Mouse (Mus musculus) forebrain, embryonic 16.5 days (tissue): ENCODE measurements around the gene Ccdc167. TPM values are rescaled to one million over a fixed set of nuclear protein-coding genes. Genes with fewer than 3 reads are reported as not detected.

Source experiments
- ATAC-seq: fragments of 200-750 bp; cut with Nextera tagmentation; 2 replicates; pipeline ENCODE4 v1.8.0; 2017; ENCODE audit warnings: mild to moderate bottlenecking, moderate library complexity
- H3K27ac ChIP-seq: fragments of 300-500 bp; sonication (generic); 2 replicates; pipeline ENCODE4 v1.5.1; 2014; ENCODE audit warnings: low read length, control low read depth
- H3K27me3 ChIP-seq: fragments of 300-500 bp; sonication (generic); replicated peaks from 2 replicates; pipeline ENCODE4 v1.6.1; 2014; ENCODE audit warnings: low read length; ENCODE audit not compliant: control insufficient read depth, insufficient read depth
- H3K36me3 ChIP-seq: fragments of 300-500 bp; sonication (generic); 2 replicates; pipeline ENCODE4 v1.6.1; 2014; ENCODE audit not compliant: control insufficient read depth, insufficient read depth
- H3K4me1 ChIP-seq: fragments of 300-500 bp; sonication (generic); replicated peaks from 2 replicates; pipeline ENCODE4 v1.6.1; 2014; ENCODE audit warnings: low read length; ENCODE audit not compliant: control insufficient read depth, insufficient read depth
- H3K4me2 ChIP-seq: fragments of 300-500 bp; sonication (generic); 2 replicates; pipeline ENCODE4 v1.6.1; 2014; ENCODE audit warnings: mild to moderate bottlenecking, low read length, control low read depth
- H3K4me3 ChIP-seq: fragments of 300-500 bp; sonication (generic); replicated peaks from 2 replicates; pipeline ENCODE4 v1.5.1; 2014; ENCODE audit warnings: mild to moderate bottlenecking, low read length, control low read depth
- H3K9ac ChIP-seq: fragments of 300-500 bp; sonication (generic); replicated peaks from 2 replicates; pipeline ENCODE4 v1.6.1; 2014; ENCODE audit warnings: low read depth, low read length, control low read depth
- H3K9me3 ChIP-seq: fragments of 300-500 bp; sonication (generic); 2 replicates; pipeline ENCODE4 v1.6.1; 2016; ENCODE audit warnings: low read length; ENCODE audit not compliant: control insufficient read depth
- WGBS: fragments of 180-500 bp; shearing (Covaris S2); extraction: QIAGEN DNeasy Blood & Tissue Kit; methylation state at CpG from one replicate; pipeline ENCODE4 v1.1.7; 2014; 5-methylcytosine and 5-hydroxymethylcytosine counted together
- polyA plus RNA-seq: library from polyadenylated mRNA; unstranded; fragments of >200 nt; fragmentation: Nextera tagmentation; extraction: Ambion mirVana; gene quantifications from 2 replicates; pipeline ENCODE4 v1.2.1, GENCODE M21; 2015

The Ccdc167 gene
- polyA plus RNA-seq, 1 experiment from 2014 or later, result 11.6 TPM

DNA sequence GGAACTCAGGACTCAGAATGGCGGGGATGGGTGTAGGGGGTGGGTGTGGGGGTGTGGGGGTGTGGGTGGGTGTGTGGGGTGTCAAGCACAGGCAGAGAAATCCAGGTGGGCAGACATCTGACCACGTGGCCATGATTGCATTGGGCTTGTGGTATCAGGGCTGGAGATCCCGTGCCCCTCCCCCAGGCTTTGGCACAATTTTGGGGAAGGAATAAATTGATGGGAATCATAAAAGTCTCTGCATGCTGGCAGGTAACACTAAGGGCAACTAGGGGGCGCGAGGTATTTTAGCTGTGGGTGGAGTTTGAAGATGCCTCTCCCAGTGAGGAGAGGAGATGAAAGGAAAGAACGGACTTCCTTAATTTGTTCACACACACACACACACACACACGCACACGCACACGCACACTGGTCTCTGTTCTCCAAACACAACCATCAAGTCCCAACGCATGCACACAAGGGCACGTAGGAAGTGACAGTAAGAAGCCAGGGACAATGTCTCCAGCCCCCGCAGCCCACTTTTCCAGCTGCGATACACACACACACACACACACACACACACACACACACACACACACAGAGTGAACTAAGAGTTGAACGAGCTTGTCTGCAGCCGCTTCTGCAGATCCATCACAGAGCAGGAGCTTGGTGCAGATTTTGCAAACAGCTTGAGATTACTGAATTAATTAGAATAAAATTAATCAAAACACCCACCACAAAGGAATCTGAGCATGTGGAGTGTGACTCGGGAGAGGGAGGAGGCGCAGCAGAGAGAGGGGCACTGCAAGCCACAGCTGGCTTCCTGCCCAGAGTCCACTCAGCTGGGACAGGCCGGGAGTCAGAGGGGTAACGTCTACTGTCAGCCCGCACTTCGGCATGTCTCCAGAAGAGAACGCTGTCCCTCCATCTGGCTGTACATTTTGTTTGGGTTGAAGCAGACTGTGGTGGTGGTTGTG is 21.3 kb upstream of the Ccdc167 start:
- WGBS, result 21% methylated on average over 22 of the region's 22 CpGs
- Histone ChIP-seq H3K9ac (no peak overlapping the region), H3K9me3 (no peaks in the 10 kb centered on the region), H3K4me1 (peaks cover 27% of the 10 kb centered on the region), H3K4me3 (no peak overlapping the region), H3K4me2 (peak overlapping the region; percentile 27), H3K36me3 (no peaks in the 10 kb centered on the region), H3K27me3 (no peaks in the 10 kb centered on the region), H3K27ac (peak overlapping the region; percentile 76)
- ATAC-seq, result peak; percentile 86

DNA sequence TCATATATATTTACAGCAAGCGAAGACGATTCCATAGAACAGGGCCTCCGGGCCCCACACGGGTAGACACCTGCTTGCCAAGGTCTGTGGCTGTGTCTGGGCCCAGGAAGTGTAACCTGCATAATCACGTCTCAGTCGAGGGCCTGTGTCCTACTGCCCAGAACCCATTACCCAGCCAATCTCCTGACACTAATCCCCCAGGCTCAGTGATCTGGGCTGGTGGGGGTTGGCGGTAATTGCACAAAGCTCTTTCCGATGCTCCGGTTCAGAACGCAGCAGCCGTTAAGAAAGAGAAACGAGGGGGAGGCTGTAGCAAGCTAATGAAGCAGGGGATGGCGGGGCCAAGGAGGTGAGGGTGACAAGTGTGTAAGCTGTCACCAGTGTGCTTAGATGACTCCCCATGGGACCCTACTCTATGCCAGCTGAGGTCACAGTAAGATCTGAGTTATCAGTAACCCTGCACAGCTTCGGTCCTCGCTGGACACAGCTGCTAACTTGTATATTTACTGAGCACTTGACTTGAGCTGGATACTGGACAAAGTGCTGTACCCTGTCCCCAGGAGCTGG is 19.7 kb upstream of the Ccdc167 start:
- H3K4me1 ChIP-seq, result peaks cover 36% of the 10 kb centered on the region
- no peaks in the 10 kb centered on the region for H3K36me3 ChIP-seq
- peak; percentile 11; the same call in 1 of the 2 replicates for ATAC-seq
- H3K9me3 ChIP-seq, result no peaks in the 10 kb centered on the region
- no peak overlapping the region for H3K4me2 ChIP-seq
- no peaks in the 10 kb centered on the region for H3K27me3 ChIP-seq
- H3K4me3 ChIP-seq, result no peak overlapping the region
- 13% methylated on average over 15 of the region's 15 CpGs for WGBS
- H3K9ac ChIP-seq, result peak overlapping the region; percentile 26; the same call in 1 of the 2 replicates
- H3K27ac ChIP-seq, result peak overlapping the region; percentile 68

DNA sequence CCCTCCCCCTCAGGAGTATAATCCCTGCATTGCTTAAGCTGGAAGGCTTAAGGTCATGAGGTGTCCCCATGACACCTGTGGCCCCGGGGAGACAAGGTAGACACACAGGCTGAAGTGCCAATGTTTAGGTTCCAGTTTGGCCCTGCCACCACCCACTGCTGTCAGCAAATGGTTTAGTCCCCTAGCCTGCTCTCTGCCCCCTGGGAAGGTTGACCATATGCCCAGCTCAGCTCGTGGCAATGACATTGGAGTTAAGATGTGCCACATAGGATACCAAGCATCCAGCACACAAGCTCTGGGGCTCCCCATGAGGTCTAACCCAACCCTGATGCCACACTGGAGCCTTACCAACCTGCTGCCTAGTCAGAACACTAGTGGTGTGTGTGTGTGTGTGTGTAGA is 15.7 kb upstream of the Ccdc167 start:
- Histone ChIP-seq H3K4me3 (no peak overlapping the region), H3K27me3 (no peaks in the 10 kb centered on the region), H3K9me3 (no peaks in the 10 kb centered on the region), H3K36me3 (no peaks in the 10 kb centered on the region), H3K9ac (no peak overlapping the region), H3K4me2 (no peak overlapping the region), H3K27ac (peak overlapping the region; percentile 52), H3K4me1 (peaks cover 42% of the 10 kb centered on the region)
- 78% methylated on average over 2 of the region's 2 CpGs for WGBS
- ATAC-seq, result no peak

DNA sequence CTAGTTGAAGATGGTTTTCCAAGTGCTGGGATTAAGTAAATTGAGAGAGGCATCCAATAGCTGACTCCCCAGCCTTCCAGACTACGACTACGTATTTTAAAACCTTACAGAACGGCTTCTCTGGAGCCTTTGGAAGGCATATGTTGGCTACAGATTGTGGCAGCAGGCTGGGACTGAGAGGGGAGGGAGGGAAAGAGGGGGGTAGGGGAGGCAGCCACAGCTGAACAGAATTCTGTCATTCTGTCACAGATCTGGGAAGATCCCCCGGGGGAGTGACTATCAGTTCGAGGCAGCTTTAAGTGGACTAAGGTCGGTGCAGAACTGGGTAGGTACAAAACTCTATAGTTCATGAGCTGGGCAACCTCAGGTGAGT is 15.1 kb upstream of the Ccdc167 start:
- peak; percentile 59 for ATAC-seq
- Histone ChIP-seq H3K4me3 (no peak overlapping the region), H3K4me1 (peaks cover 39% of the 10 kb centered on the region), H3K9me3 (no peaks in the 10 kb centered on the region), H3K27me3 (no peaks in the 10 kb centered on the region), H3K4me2 (no peak overlapping the region), H3K36me3 (no peaks in the 10 kb centered on the region), H3K9ac (no peak overlapping the region), H3K27ac (peak overlapping the region; percentile 83)
- WGBS, result 35% methylated on average over 6 of the region's 6 CpGs

DNA sequence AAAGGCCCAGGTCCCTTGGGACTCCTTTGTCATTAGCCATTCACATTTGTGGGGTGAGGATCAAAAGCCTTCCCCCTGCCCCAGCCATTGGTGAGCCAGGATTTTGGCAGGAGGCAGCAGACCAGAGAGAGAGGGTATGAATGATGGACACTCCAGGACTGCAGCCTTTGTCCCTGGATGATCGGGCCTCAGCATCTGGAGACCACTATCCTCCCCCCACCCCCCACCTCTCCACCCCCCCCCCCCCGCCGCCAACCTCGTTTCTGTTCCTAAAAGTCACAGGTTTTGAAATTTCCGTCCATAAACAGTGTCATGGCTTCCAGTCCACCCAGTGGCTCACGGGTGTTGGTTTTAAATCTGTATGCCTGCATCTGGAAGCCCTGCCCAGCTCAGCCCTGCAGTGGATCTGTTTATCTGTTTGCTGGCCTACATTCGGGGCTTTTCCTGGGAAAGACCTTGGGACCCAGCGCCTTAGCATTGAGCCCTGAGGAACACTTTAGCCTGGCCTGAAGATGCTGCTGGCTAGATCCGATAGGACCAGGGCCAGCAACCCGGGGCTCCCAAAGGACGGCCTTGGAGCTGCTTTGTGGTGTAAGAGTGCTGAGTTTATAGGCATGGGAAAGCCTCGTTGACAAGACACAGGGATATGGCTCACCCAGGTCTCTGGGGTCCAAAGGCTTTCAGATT is 14.6 kb upstream of the Ccdc167 start:
- no peaks in the 10 kb centered on the region for H3K27me3 ChIP-seq
- H3K9ac ChIP-seq, result no peak overlapping the region
- peak overlapping the region; percentile 83 for H3K27ac ChIP-seq
- ATAC-seq, result no peak
- H3K4me1 ChIP-seq, result peaks cover 34% of the 10 kb centered on the region
- no peak overlapping the region for H3K4me2 ChIP-seq
- H3K36me3 ChIP-seq, result no peaks in the 10 kb centered on the region
- 39% methylated on average over 12 of the region's 12 CpGs for WGBS
- no peak overlapping the region for H3K4me3 ChIP-seq
- H3K9me3 ChIP-seq, result no peaks in the 10 kb centered on the region

DNA sequence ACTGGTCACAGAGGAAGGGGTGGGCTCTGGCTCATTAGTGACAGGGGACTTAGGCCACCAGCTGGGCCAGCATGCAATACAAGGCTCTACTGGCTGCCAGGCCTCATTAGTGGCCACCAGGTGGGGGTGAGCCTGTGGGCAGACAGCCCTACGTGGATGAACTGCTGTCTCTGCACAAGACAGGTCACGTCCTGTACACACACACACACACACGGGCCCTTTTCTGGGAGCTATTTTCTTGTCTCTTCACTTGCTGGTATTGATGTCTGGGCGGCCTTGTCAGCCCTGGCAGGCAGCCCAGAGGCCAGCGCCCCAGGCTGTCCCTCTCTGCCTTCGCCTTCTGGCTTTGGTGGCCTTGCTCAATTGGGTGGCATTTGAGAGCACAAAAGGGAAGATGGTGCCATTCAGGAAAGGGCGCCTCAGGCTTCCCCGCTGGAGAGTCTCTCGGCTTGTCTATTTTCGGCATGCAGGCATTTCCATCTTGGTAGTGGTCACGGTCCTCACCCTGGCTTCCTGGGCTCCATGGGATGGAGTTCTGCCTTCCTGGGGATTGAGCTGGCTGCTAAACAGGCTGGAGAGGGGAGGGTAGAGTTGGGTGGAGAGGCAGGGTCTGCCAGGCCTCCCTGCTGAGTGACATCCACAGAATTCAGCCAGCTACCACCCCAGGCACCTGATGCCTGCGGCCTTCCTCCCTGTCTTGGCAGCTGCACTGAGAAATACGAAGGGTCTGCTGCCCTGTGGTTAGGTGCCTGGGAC is 13.8 kb upstream of the Ccdc167 start:
- H3K27ac ChIP-seq, result peak overlapping the region; percentile 83
- H3K36me3 ChIP-seq, result no peaks in the 10 kb centered on the region
- ATAC-seq, result peak; percentile 67
- H3K4me2 ChIP-seq, result no peak overlapping the region
- no peak overlapping the region for H3K4me3 ChIP-seq
- H3K27me3 ChIP-seq, result no peaks in the 10 kb centered on the region
- WGBS, result 8% methylated on average over 13 of the region's 13 CpGs
- peaks cover 27% of the 10 kb centered on the region for H3K4me1 ChIP-seq
- no peaks in the 10 kb centered on the region for H3K9me3 ChIP-seq
- H3K9ac ChIP-seq, result peak overlapping the region; percentile 30

DNA sequence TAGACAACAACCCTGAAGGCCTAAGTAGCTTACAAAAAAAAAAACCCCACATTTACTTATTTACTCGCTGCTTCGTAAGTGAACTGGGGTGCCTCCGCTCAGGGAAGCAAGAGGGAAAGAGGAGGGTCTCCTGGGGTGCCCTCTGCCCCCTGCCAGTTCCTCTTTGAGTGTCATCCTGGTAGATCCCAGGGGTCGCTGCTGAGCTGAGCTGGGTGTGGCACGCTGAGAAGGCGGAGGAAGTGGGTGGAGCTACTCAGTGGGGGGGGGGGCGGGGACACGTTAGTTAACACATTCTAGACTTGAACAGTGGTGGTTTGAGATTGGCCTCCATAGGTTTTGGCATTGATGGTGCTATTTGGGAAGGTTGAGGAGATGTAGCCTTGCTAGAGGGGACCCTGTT is 11.2 kb upstream of the Ccdc167 start:
- Histone ChIP-seq H3K4me1 (peaks cover 30% of the 10 kb centered on the region), H3K9me3 (no peaks in the 10 kb centered on the region), H3K4me3 (no peak overlapping the region), H3K4me2 (no peak overlapping the region), H3K9ac (no peak overlapping the region), H3K27ac (no peak overlapping the region), H3K36me3 (no peaks in the 10 kb centered on the region), H3K27me3 (no peaks in the 10 kb centered on the region)
- no peak for ATAC-seq
- WGBS, result 57% methylated on average over 8 of the region's 8 CpGs

DNA sequence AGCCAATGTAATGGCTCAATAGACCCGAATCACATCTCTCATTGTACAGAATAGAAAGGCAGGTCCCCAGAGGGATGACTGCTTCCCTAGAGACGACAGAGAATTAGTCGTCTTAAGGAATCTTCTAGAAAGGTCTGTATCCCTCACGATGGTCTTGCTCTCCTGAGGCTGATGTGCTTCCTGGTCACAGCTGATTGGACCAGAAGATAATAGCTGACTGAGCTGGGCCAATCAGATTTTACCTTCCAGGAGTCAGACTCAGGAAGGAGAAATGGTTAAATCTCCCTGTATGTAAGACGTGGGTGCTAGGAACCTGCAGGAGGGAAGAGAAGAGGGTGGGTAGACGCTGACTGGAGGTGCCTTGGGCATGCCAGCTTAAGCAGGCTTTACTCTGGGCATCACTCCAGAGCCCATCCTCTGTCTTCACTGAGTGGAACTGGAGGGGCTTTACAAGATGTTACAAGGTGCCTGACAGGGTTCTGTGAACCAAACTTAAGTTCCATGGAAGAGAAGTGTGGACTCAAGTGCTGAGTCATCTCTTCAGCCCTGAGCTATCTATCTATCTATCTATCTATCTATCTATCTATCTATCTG is 8.3 kb upstream of the Ccdc167 start:
- Histone ChIP-seq H3K4me3 (no peak overlapping the region), H3K36me3 (no peaks in the 10 kb centered on the region), H3K9me3 (no peaks in the 10 kb centered on the region), H3K27me3 (no peaks in the 10 kb centered on the region), H3K4me1 (peaks cover 16% of the 10 kb centered on the region), H3K27ac (no peak overlapping the region), H3K4me2 (no peak overlapping the region), H3K9ac (no peak overlapping the region)
- peak; percentile 18; the same call in 1 of the 2 replicates for ATAC-seq
- WGBS, result 69% methylated on average over 6 of the region's 6 CpGs
